Mouse (Mus musculus) forebrain, postnatal 0 days (tissue): ENCODE results near the gene Slc15a5. TPM values are rescaled to one million over a fixed set of nuclear protein-coding genes. Genes with fewer than 3 reads are reported as not detected.
A peak's percentile ranks its signal among the peaks of the same experiment; 100 is the strongest.

ENCODE experiments used
- ATAC-seq: fragments of 200-750 bp; cut with Nextera tagmentation; 2 replicates; pipeline ENCODE4 v1.8.0; 2017; ENCODE audit warnings: mild to moderate bottlenecking, moderate library complexity
- DNase-seq: peaks from one replicate; pipeline ENCODE4 v3.0.0-alpha.2; 2015
- H3K27ac ChIP-seq: fragments of 300-500 bp; sonication (generic); 2 replicates; pipeline ENCODE4 v1.5.1; 2014; ENCODE audit warnings: low read depth, mild to moderate bottlenecking, antibody characterized with exemption, low read length, moderate library complexity, mixed read lengths
- H3K27me3 ChIP-seq: fragments of 300-500 bp; sonication (generic); 2 replicates; pipeline ENCODE4 v1.6.1; 2014; ENCODE audit warnings: mild to moderate bottlenecking, low read length, mixed read lengths; ENCODE audit not compliant: insufficient read depth
- H3K36me3 ChIP-seq: fragments of 300-500 bp; sonication (generic); 2 replicates; pipeline ENCODE4 v1.6.1; 2014; ENCODE audit warnings: mild to moderate bottlenecking, moderate library complexity; ENCODE audit not compliant: insufficient read depth
- H3K4me1 ChIP-seq: fragments of 300-500 bp; sonication (generic); 2 replicates; pipeline ENCODE4 v1.6.1; 2014; ENCODE audit warnings: antibody characterized with exemption; ENCODE audit not compliant: insufficient read depth
- H3K4me2 ChIP-seq: fragments of 300-500 bp; sonication (generic); 2 replicates; pipeline ENCODE4 v1.6.1; 2014; ENCODE audit warnings: low read depth, mild to moderate bottlenecking, moderate library complexity
- H3K4me3 ChIP-seq: fragments of 300-500 bp; sonication (generic); 2 replicates; pipeline ENCODE4 v1.5.1; 2014; ENCODE audit warnings: low read depth, low read length, mixed read lengths
- H3K9ac ChIP-seq: fragments of 300-500 bp; sonication (generic); 2 replicates; pipeline ENCODE4 v1.6.1; 2014; ENCODE audit warnings: mild to moderate bottlenecking
- H3K9me3 ChIP-seq: fragments of 300-500 bp; sonication (generic); 2 replicates; pipeline ENCODE4 v1.6.1; 2016; ENCODE audit warnings: low read length
- CTCF ChIP-seq: sonication (generic); IDR thresholded peaks from 2 replicates; pipeline ENCODE4 v1.5.1; 2016; ENCODE audit warnings: antibody characterized with exemption, control low read depth, low read depth
- WGBS: fragments of 180-500 bp; shearing (Covaris S2); extraction: QIAGEN DNeasy Blood & Tissue Kit; methylation state at CpG from one replicate; pipeline ENCODE4 v1.1.7; 2014; 5-methylcytosine and 5-hydroxymethylcytosine counted together
- polyA plus RNA-seq: library from polyadenylated mRNA; unstranded; fragments of >200 nt; fragmentation: Nextera tagmentation; extraction: Ambion mirVana; gene quantifications from 2 replicates; pipeline ENCODE4 v1.2.1, GENCODE M21; 2015
- total RNA-seq: library from RNA; depleted of rRNA; stranded (reverse); fragments of >200 nt; gene quantifications from 2 replicates; pipeline ENCODE4 v1.2.3, GENCODE M21; 2014

Gene Slc15a5
- total and polyA plus RNA-seq, 2 experiments from 2014 or later: 0.10 to 0.11 TPM

- no peak for TF ChIP-seq CTCF
- H3K4me1 ChIP-seq: no peaks in the 10 kb centered on the region
- DNase-seq (no peak), ATAC-seq (no peak)
- no peak overlapping the region for H3K9ac ChIP-seq
- 66% methylated on average over 4 of the region's 4 CpGs for WGBS
- no peak overlapping the region for H3K27ac ChIP-seq
- H3K4me3 ChIP-seq: no peak overlapping the region
- H3K36me3 ChIP-seq: no peaks in the 10 kb centered on the region
- H3K4me2 ChIP-seq: no peak overlapping the region
- H3K27me3 ChIP-seq: no peaks in the 10 kb centered on the region
- no peaks in the 10 kb centered on the region for H3K9me3 ChIP-seq
Measured at GRCm38 (mm10) chr6:137962836-137963235, 116.9 kb downstream of the Slc15a5 start.

- peak; percentile 45; the same call in 1 of the 2 replicates for ATAC-seq
- TF ChIP-seq CTCF: peak; percentile 56
Measured at GRCm38 (mm10) chr6:137960023-137960778, 119.5 kb downstream of the Slc15a5 start.

DNA sequence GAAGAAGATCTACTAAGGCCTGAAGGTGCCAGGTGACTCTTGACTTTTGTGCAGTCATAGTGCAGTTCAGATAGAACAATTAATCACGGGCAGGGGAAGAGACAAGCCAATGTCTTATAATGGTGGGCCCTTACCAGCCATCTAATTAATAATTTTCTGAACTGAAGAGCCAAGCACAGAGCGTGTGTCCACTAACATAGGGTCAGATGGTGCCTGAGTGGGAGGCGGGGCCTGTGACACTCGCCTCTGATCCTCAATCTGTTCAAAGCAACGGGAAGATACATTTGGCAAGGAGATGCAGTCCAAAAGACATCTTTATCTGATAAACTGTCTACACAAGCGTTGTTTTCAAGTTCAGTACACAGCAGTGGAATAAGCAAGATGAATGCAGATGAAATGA lies 122.1 kb downstream of the Slc15a5 start:
- DNase-seq (no peak), ATAC-seq (no peak)
- no peaks in the 10 kb centered on the region for H3K36me3 ChIP-seq
- TF ChIP-seq CTCF: no peak
- no peaks in the 10 kb centered on the region for H3K27me3 ChIP-seq
- no peak overlapping the region for H3K9ac ChIP-seq
- H3K4me2 ChIP-seq: no peak overlapping the region
- H3K4me3 ChIP-seq: no peak overlapping the region
- H3K9me3 ChIP-seq: no peaks in the 10 kb centered on the region
- H3K27ac ChIP-seq: no peak overlapping the region
- WGBS: 79% methylated on average over 6 of the region's 6 CpGs
- no peaks in the 10 kb centered on the region for H3K4me1 ChIP-seq

More at GRCm38 (mm10) chr6:137960023-137960778, 119.5 kb downstream of the Slc15a5 start:
- DNase-seq: peak; percentile 17
- no peaks in the 10 kb centered on the region for H3K36me3 ChIP-seq
- no peaks in the 10 kb centered on the region for H3K4me1 ChIP-seq
- H3K4me2 ChIP-seq: no peak overlapping the region
- H3K27ac ChIP-seq: no peak overlapping the region
- no peak overlapping the region for H3K9ac ChIP-seq
- 78% methylated on average over 4 of the region's 4 CpGs for WGBS
- no peak overlapping the region for H3K4me3 ChIP-seq
- no peaks in the 10 kb centered on the region for H3K9me3 ChIP-seq
- H3K27me3 ChIP-seq: no peaks in the 10 kb centered on the region

DNA sequence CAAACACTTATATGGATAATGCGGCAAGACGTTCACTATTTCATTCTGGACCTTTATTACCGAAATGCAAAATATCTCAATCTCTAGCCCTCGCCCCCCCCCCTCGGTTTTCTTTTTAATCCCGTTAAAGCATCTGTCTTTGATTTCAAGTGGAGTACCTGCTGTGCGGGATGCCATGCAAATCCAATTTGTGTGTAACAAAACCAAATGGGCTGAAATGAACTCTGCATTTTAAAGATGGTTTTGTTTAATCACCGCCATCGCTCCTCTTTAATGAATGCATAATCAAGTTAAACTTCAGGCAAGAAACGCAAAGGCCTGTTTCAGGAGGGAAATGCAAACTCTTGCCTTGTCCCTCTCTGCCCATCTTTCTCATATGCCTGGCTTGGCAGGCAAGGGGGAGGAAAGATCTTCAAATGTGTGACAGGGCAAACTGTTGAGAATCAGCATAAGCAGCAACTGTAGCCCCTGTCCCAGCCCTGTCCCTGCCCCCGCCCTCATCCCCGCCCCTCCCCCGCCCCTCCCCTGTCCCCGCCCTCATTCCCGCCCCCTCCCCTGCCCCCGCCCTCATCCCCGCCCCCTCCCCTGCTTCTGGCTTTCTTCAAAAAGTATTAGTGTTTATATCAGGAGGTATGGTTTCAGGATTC lies 122.8 kb downstream of the Slc15a5 start:
- Histone ChIP-seq H3K4me3 (no peak overlapping the region), H3K27me3 (no peaks in the 10 kb centered on the region), H3K36me3 (no peaks in the 10 kb centered on the region), H3K27ac (no peak overlapping the region), H3K4me2 (0 out of 2 replicates have a peak overlapping the region, but pooled peaks have one; percentile 13), H3K9me3 (no peaks in the 10 kb centered on the region), H3K4me1 (no peaks in the 10 kb centered on the region), H3K9ac (no peak overlapping the region)
- DNase-seq (peak; percentile 25), ATAC-seq (peak; percentile 34; the same call in 1 of the 2 replicates)
- WGBS: 7% methylated on average over 13 of the region's 17 CpGs
- TF ChIP-seq CTCF: no peak

DNA sequence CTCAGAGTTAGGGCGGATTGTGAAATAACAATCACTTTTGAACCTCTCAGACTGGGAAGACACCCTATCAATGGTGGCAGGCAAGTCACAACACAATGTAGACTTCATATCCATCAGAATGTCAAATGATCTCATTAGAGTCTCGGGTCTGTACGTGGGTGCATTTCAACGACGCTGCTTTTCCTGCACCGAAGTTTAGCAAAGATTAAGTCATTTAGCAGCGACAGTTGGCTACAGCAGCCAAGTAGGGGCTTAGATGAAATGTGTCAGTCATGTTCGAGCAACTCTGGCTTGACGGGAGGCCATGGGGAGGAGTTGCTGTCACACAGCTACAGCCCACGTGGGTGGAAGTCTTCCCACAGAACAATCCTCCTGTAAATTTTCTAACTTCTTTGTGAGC lies 133.2 kb downstream of the Slc15a5 start:
- no peak overlapping the region for H3K4me3 ChIP-seq
- H3K9ac ChIP-seq: no peak overlapping the region
- no peaks in the 10 kb centered on the region for H3K27me3 ChIP-seq
- ATAC-seq (peak; percentile 91), DNase-seq (peak; percentile 61)
- no peaks in the 10 kb centered on the region for H3K9me3 ChIP-seq
- no peak overlapping the region for H3K27ac ChIP-seq
- H3K36me3 ChIP-seq: no peaks in the 10 kb centered on the region
- H3K4me1 ChIP-seq: no peaks in the 10 kb centered on the region
- H3K4me2 ChIP-seq: no peak overlapping the region
- TF ChIP-seq CTCF: no peak
- WGBS: 51% methylated on average over 10 of the region's 10 CpGs

DNA sequence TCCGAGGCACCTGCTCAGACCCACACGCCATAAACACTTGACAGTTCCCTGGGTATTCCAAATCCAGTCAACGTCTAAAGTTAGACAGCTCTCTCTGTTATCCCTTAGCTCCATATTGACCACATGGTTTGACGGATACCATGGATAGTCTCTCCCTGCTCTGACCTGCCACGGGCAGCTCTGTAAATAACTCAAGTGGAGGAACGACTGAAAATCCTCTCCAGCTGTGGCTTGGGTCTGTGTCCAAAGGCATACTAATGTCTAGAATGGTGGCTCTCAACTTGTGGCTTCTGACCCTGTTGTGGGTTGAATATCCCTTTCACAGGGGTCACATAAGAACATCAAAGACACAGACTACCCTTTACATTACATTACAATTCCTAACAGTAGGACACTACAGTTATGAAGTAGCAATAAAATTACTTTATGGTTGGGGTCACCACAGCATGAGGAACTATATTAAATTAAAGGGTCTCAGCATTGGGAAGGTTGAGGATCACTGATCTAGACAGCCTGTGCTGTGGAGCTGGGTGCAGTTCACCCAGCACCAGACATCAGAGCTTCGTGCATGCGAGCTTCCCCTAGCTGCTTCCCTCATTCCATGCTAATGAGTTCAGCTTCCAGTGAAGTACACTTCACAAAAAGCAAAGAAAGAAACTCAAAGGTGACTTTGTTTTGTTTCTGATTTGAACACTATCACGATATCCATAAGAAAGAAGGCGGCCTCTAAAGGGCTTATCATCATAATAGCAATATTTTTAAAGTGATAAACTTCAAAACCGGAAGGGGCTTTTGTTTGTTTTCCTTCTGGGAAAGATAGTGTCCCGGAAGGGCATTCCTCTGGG lies 139.1 kb downstream of the Slc15a5 start:
- Histone ChIP-seq H3K27me3 (no peaks in the 10 kb centered on the region), H3K4me3 (no peak overlapping the region), H3K4me1 (no peaks in the 10 kb centered on the region), H3K27ac (no peak overlapping the region), H3K9me3 (no peaks in the 10 kb centered on the region), H3K4me2 (no peak overlapping the region), H3K36me3 (no peaks in the 10 kb centered on the region), H3K9ac (no peak overlapping the region)
- DNase-seq (no peak), ATAC-seq (no peak)
- 73% methylated on average over 12 of the region's 12 CpGs for WGBS
- TF ChIP-seq CTCF: no peak
